Mouse (Mus musculus) c-Kit-negative CD71-positive TER-119-positive erythroid progenitor cells, embryonic 14.5 days (primary cell): ENCODE data around the gene Tmem265.

Source experiments
- DNase-seq: peaks from one replicate; pipeline ENCODE4 v3.0.0-alpha.2; 2013; ENCODE audit warnings: low read depth, low spot score

Tmem265 gene

DNA sequence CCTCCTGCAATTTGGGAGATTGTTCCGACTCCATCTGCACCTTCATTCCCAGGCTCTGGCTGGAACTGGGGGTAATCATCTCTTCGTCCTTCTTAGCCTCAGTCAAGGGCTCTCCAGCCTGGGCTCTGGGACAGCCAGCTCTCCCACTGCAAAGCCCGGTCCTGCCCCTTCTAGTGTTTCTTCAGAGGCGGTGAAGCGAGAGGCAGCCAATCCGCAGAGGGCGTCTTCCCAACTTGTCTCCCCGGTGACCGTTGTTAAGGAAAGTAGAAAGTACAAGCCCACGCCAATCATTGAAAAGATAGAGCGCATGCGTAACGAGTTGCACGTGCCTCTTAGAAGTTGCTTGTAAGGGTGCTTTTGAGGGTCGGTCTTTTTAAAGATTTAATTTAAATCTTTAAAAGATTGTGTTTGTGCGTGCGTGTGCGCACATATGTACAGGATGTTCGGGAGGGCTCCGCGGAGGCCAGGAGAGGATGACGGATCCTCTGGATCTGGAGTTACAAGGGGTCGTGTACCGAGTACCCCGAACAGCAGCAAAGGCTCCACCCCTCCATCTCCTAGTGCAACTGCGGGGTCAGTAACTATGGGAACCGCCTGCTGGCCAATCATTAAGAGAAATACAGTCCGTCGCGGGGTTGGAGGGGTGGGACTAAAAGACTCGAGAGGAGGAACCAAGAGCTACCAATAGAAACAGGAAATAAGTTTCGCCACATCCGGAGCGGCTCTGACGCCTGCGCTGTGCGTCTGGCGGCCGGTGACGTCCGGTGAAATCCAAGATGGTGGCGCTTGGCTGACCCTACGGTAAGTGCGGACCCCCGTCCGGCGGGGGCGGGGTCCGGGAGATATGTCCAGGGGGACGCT, 27.1 kb downstream of the Tmem265 start, which contains the start of the genes Ccdc189 and Rnf40:
Gene Ccdc189, minus strand, starts transcription at position 585 of the 861 bp plus-strand sequence.
Gene Rnf40, plus strand, starts transcription at position 757 of the 861 bp plus-strand sequence.
- peak; percentile 95 for DNase-seq

DNA sequence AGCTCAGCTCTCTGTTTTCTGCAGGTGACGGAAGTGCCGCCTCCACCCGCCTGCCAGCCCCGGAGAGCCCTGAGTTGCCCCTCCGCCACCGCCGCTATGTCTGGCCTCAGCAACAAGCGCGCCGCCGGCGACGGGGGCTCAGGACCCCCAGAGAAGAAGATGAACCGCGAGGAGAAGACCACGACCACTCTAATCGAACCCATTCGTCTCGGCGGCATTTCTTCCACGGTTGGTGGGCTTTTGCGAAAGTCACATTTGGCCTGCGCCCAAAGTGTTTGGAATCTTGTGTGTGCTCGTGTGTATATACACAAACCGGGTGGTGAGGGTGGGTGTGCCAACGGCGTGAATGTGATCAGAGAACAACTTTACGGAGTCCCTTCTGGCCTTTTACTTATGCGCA, 27.7 kb downstream of the Tmem265 start:
- no peak for DNase-seq

DNA sequence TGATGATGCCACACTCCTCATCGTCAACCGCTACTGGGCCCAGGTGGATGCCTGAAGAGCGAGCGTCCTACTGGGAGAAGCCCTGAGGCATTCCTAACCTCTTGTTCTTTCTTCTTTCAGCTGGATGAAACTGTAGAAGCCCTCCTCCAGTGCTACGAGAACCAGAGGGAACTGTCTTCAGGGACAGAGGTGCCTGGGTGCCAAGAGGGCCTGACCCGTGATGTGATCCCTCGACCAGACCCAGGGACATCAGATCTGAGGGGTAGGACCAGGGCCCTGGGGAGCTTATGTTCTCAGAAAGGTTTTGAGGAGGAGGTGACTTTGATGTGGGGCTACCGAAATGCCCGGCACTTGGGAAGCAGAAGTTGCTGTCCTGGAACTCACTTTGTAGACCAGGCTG, 28.4 kb downstream of the Tmem265 start:
- DNase-seq = no peak

DNA sequence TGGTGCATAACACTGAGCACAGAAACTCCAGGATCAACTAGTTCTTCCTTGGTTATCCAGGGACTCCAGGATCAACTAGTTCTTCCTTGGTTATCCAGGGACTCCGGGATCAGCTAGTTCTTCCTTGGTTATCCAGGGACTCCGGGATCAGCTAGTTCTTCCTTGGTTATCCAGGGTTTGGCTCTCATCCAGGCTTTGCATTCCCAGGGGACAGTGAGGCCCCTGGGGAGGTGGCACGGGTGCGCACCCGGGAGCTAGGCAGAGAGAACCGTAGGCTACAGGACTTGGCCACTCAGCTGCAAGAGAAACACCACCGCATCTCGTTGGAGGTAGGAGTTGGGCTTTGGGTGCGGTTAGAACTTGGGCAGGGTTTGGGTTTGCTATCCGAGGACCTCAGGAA, 29.9 kb downstream of the Tmem265 start:
- no peak for DNase-seq

DNA sequence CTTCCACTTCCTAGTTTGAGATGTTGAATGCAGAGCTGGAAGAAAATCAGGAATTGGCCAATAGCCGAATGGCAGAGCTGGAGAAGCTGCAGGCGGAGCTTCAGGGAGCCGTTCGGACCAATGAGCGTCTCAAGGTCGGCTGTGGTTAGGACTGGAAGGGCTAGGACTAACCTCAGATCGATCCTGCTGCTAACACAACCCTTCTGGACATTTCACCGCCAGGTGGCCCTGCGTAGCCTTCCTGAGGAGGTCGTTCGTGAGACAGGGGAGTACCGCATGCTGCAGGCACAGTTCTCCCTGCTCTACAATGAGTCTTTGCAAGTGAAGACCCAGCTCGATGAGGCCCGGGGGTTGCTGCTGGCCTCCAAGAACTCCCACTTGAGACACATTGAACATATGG, 31.4 kb downstream of the Tmem265 start:
- no peak for DNase-seq

DNA sequence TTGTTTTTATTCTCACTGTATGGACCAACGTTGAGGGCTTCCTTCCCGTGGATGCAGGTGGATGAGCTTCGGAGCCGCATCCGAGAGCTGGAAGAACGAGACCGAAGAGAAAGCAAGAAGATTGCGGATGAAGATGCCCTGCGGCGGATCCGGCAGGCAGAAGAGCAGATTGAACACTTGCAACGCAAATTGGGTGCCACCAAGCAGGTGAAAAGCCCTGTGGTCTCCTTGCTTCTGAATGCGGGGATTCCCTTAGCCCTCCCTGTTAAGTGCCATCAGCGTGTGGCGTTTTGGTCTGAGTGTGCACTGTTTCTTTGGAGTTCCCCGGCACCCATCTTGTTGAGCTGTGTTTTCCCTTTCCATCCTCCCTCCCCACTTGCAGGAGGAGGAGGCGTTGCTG, 35.6 kb downstream of the Tmem265 start:
- no peak for DNase-seq

DNA sequence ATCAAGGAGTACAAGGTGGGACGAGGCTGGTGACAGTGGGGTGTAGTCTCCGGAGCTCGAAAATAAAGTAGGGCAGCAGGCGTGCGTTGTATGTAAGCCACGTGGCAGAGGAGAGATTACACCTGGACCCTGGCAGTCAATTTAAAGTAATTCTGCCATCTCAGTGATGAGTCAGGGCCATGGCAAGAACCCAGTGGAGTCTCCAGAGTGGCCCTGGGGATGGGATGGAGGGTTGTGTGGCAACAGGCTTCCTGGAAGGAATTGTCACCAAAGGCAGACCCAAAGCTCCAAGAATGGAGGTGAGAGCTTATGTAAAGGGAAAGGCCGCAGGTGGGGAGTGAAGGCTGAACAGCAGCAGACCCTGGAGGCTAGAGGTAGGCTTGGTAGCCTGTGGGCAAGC, 39.4 kb downstream of the Tmem265 start:
- DNase-seq = no peak

DNA sequence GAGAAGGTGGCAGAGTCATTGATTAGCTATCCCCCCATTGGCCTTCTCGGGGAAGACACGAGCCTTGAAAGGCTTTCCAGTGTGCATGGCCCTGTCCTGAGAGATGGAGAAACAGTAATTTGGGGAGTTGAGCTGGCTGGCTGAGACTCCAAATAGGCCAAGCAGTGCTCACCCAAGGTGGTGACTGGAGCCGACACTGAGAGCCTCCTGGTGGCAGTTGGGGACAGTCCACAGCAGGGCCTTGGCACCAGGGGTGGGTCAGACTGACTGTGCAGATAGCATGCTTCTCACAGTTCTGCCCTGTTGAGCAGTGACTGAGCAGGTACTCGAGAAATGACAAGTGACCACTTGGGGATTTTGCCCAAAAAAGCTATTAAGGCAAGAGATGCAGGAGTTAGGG, 40.5 kb downstream of the Tmem265 start:
- DNase-seq = no peak

DNA sequence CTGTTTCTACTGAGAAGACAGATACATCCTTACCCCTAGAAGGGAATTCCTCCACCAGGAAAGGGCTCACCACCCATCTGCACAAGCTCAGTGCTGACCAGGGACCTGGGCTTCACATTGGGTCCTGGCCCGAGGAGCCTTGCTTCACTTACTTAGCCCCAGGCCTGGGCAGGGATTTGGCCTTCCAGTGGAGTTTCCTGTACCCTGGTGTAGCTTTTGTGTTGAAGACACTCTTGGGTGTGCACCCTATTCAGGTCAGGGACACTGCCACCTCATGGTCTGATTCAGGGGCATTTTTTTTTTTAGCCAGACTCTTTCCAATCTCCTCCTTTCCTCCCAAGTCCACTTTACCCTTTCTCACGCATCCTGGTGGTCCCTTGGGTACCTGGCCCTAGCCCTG, 41.7 kb downstream of the Tmem265 start:
- no peak for DNase-seq

DNA sequence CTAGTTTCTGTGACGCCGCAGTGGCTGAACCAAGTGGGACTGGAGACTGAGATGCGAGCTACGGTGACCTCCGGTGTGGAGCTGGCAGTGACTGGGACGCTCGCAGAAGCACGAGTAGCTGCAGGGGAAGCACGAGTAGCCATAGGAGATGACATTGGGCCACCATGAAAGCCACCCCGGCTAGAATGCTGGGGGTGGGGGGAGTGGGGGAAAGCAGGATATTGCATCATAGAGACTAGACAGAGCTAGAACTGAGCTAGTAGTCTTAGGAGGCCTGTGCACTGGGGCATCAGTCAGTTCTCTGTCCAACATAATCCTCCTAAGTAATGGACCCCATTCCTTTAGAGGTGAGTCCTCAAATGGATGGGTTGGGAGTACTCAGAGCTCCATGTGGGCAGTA, 43.1 kb downstream of the Tmem265 start:
- no peak for DNase-seq

DNA sequence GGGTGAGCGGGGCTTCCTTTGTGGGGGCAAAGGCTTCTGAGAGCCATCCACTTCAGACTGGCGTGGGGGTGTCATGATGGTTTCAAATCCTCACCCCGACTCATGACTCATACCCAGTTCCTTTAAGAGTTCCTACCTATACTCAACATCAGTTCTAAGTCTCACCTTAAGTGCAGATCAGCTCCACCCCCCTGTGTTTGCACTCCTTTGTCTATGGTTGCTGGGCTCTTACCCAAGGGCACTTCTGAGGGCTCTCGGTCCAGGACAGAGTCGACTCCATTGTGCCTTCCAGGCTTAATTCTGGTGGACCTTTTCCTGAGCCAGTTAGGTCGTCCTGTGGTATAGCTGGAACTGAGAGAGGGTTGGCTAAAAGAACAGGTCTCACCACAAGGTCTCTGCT, 46.0 kb downstream of the Tmem265 start:
- DNase-seq = no peak

DNA sequence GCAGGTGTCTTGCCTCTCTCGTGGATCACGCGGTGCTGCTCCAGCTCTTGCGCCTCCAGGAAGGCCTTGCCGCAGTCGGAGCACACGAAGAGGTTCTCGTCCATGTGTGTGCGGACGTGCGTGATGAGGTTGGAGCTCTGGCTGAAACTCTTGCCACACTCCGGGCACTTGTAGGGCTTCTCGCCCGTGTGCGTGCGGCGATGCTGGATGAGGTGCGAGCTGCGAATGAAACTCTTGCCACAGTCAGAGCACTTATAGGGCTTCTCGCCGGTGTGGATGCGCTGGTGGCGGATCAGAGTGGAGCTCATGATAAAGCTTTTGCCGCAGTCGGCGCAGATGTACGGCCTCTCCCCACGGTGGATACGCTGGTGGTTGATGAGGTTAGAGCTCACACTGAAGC, 49.8 kb downstream of the Tmem265 start:
- DNase-seq = no peak

DNA sequence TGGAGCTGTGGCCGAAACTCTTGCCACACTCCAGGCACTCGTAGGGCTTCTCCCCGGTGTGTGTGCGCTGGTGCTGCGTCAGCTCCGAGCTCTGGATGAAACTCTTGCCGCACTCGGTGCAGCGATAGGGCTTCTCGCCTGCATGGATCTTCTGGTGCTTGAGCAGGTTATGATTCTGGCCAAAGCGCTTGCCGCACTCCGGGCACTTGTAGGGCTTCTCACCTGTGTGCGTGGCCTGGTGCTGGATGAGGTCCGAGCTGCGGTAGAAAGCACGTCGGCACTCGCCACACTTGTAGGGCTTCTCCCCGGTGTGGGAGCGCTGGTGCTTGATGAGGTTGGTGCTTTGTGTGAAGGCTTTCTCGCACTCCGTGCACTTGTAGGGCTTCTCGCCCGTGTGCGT, 50.4 kb downstream of the Tmem265 start:
- no peak for DNase-seq

DNA sequence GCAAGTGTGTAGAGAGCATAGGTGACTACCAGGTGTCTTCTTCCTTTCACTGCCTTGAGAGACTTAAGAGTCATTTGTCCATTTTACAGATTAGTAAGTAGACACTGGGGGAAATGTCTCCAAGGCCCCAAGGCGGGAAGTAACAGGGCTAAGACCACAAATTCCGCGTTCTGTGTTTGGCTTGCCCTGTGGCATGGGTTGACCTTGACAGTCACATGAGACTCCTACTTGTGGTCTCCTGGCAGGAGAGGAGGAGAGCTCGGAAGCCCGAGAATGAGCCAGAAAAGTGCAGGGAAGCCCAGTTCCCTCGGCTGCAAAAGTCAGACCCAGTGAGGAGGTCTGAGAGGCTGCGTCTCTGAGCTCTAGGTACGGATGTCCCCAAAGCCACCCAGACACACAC, 52.3 kb downstream of the Tmem265 start:
- DNase-seq = no peak

DNA sequence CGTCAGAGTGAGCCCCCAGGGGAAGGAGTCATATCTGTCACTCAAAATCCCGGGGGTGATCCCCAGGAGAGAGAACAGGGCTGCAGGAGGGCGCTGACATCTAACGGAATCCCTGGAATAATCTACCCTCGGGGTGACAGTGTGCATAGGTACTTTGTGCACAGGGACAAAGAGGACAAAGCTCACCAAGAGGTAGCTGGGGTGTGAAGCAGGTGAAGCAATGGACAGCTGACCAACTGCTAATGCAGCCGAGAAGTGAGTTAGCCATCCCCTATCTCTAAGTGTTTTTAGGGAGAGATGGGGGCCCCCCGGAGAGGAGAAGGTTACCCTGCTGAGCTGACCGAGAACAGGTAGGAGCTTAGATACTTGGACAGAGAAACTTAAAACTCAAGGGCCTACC, 52.9 kb downstream of the Tmem265 start:
- DNase-seq = no peak

DNA sequence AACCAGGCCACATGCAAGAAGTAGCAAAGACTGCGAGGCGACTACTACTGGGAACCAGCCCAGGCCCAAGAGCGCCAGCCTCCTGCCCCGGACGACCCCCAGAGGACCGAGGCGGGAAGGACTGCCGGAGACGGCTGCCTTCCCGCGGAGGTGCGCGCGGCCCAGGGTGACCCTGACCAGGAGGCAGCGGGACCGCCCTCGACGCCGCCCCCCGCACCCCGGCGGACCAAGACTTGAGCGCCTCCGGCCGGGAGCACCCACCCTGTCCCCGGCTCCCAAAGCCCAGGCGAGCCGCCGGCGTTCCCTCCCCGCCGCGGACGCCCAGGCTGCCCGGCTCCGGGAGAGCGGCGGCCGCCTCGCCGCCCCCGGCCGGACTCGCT, 53.3 kb downstream of the Tmem265 start:
- no peak for DNase-seq

DNA sequence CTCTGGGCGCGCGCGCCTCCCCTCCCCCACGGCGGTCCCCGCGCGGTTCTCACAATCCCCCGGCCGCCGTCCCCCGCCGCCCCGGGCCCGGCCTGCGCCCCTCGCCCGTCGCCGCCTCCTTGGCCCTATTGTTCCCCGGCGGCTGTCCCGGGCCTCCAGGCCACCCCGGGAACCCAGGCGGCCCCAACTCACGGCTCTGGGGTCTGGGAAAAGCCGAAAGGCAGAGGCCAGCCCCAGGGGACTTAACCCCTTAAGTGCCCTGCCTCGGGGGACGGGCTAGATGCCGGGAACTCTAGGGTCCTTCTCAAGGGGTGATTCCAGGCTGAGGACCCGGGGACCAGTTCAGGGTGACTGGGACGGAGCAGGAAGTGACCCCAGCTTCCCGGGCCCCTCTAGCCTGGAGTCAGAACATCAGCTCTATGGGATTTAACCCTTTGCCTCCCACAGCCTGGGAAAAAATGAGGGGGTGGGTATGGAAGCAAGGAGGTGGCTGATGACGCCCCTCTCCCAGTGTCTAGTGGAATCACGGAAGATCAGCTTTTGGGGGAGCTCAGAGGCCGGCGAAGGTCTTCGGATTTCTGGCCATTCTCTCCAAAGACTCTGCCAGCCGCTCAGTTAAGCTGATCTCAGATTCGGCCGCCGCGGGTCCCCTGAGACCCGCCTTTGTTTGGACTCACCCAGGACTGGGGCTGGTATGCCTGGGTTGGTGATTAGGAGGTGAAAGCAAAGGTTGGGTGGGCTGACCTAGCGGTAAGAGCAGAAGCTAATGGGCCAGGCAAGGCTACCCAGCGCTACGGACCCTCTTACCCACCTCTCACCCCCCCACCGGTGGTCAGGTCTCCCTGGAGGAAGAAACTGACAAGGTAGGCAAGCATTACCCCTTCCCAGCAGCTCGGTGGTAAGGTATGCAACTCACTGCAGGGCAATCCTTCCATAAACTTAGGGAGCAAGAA, 54.0 kb downstream of the Tmem265 start, which contains the start of gene Zfp629:
Gene Zfp629, minus strand, starts transcription at position 907 of the 953 bp plus-strand sequence.
- no peak for DNase-seq

DNA sequence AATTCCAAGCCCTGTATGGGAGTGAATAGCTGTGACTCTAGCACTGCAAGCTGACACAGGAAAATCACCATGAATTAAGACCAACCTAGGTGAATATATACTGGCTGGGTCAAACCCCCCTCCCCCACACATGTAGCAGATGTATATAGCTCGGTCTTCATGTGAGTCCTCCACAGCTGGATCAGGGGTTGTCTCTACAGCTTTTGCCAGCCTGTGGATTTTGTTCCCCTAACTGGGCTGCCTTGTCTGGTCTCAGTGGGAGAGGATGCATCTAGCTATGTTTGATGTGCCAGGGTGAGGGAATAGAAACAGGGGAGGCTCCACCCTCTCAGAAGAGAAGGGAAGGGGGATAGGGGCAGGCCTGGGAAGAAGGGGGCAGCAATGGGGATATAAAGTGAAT, 55.1 kb downstream of the Tmem265 start:
- no peak for DNase-seq
